Mouse (Mus musculus) spleen, adult 2 months (tissue): ENCODE measurements at regions not wholly inside any gene's neighbourhood (a gene's known extent, or its start where the extent isn't known, plus 50 kb on each side); places are given as distances from the start of the nearest gene placed in this dataset.

Source experiments
- DNase-seq, 2 experiments: peaks; one replicate each; pipeline versions ENCODE4 v3.0.0 to v3.0.0-alpha.2; 2012 to 2021; ENCODE audit warnings: low spot score in 2 of 2, low read depth in 1 of 2
- H3K27ac ChIP-seq: fragments of 200-500 bp; 2 replicates; pipeline ENCODE4 v1.5.1; 2012; ENCODE audit warnings: low read length, inconsistent platforms; ENCODE audit not compliant: insufficient read depth
- H3K27me3 ChIP-seq: fragments of 200-500 bp; 2 replicates; pipeline ENCODE4 v1.6.1; 2012; ENCODE audit warnings: mild to moderate bottlenecking, moderate library complexity, low read length, inconsistent platforms; ENCODE audit not compliant: control insufficient read depth, insufficient read depth
- H3K36me3 ChIP-seq: fragments of 200-500 bp; 2 replicates; pipeline ENCODE4 v1.6.1; 2012; ENCODE audit warnings: mild to moderate bottlenecking, low read length, inconsistent platforms; ENCODE audit not compliant: control insufficient read depth, insufficient read depth
- H3K4me1 ChIP-seq: fragments of 200-500 bp; 2 replicates; pipeline ENCODE4 v1.6.1; 2011; ENCODE audit warnings: inconsistent platforms; ENCODE audit not compliant: control insufficient read depth, insufficient read depth, insufficient read length
- H3K4me3 ChIP-seq: fragments of 200-500 bp; 2 replicates; pipeline ENCODE4 v1.5.1; 2011; ENCODE audit warnings: mild to moderate bottlenecking, inconsistent platforms; ENCODE audit not compliant: insufficient read depth, insufficient read length; ENCODE audit errors: extremely low read depth
- CTCF ChIP-seq: fragments of 200-500 bp; IDR thresholded peaks from 2 replicates; pipeline ENCODE4 v1.5.1; 2011; ENCODE audit warnings: mild to moderate bottlenecking, inconsistent platforms; ENCODE audit not compliant: insufficient read depth, insufficient read length, insufficient replicate concordance; ENCODE audit errors: extremely low read depth
- POLR2A ChIP-seq: fragments of 200-500 bp; IDR thresholded peaks from 2 replicates; pipeline ENCODE4 v1.6.1; 2011; ENCODE audit warnings: low read depth, low read length, inconsistent platforms
- WGBS: fragments of 180-500 bp; shearing (Covaris S2); methylation state at CpG from one replicate; pipeline ENCODE4 v1.1.7; 2018; 5-methylcytosine and 5-hydroxymethylcytosine counted together

GRCm38 (mm10) chr10:111897361-111897760, 75.1 kb upstream of the Krr1 start:
- no peak for TF ChIP-seq CTCF
- no peak for TF ChIP-seq POLR2A
- H3K4me3 ChIP-seq, result no peak overlapping the region
- no peak for DNase-seq
- no peaks in the 10 kb centered on the region for H3K27me3 ChIP-seq
- WGBS, result 42% methylated on average over 3 of the region's 3 CpGs
- H3K4me1 ChIP-seq, result no peaks in the 10 kb centered on the region
- no peak overlapping the region for H3K27ac ChIP-seq
- no peaks in the 10 kb centered on the region for H3K36me3 ChIP-seq

- Histone ChIP-seq H3K27ac (no peak overlapping the region), H3K4me1 (no peaks in the 10 kb centered on the region), H3K36me3 (no peaks in the 10 kb centered on the region), H3K4me3 (no peak overlapping the region), H3K27me3 (no peaks in the 10 kb centered on the region)
- DNase-seq, result no peak
- TF ChIP-seq POLR2A, result no peak
- TF ChIP-seq CTCF, result no peak
- 81% methylated on average over 17 of the region's 17 CpGs for WGBS
These were observed 71.4 kb upstream of the Krr1 start for GRCm38 (mm10) chr10:111900723-111901716.

- no peaks in the 10 kb centered on the region for H3K27me3 ChIP-seq
- no peak overlapping the region for H3K27ac ChIP-seq
- no peak for DNase-seq
- WGBS, result 94% methylated on average over 8 of the region's 8 CpGs
- TF ChIP-seq POLR2A (no peak), CTCF (no peak)
- H3K4me1 ChIP-seq, result no peaks in the 10 kb centered on the region
- no peak overlapping the region for H3K4me3 ChIP-seq
- H3K36me3 ChIP-seq, result no peaks in the 10 kb centered on the region
These were observed 68.5 kb upstream of the Krr1 start for GRCm38 (mm10) chr10:111903956-111904355.

- no peak for DNase-seq
- no peaks in the 10 kb centered on the region for H3K27me3 ChIP-seq
- 79% methylated on average over 5 of the region's 5 CpGs for WGBS
- no peaks in the 10 kb centered on the region for H3K36me3 ChIP-seq
- no peak overlapping the region for H3K27ac ChIP-seq
- H3K4me1 ChIP-seq, result no peaks in the 10 kb centered on the region
- TF ChIP-seq POLR2A (no peak), CTCF (no peak)
- H3K4me3 ChIP-seq, result no peak overlapping the region
These were observed 64.6 kb upstream of the Krr1 start for GRCm38 (mm10) chr10:111907836-111908235.

GRCm38 (mm10) chr10:111912561-111912960, 59.9 kb upstream of the Krr1 start:
- no peak overlapping the region for H3K27ac ChIP-seq
- H3K4me1 ChIP-seq, result no peaks in the 10 kb centered on the region
- WGBS, result 97% methylated on average over 6 of the region's 6 CpGs
- H3K27me3 ChIP-seq, result no peaks in the 10 kb centered on the region
- no peak for DNase-seq
- no peak overlapping the region for H3K4me3 ChIP-seq
- no peaks in the 10 kb centered on the region for H3K36me3 ChIP-seq
- TF ChIP-seq CTCF, result no peak
- no peak for TF ChIP-seq POLR2A

- DNase-seq, result no peak
- TF ChIP-seq CTCF, result no peak
- no peak for TF ChIP-seq POLR2A
- Histone ChIP-seq H3K36me3 (no peaks in the 10 kb centered on the region), H3K27me3 (no peaks in the 10 kb centered on the region), H3K4me1 (no peaks in the 10 kb centered on the region), H3K4me3 (no peak overlapping the region), H3K27ac (no peak overlapping the region)
- WGBS, result 92% methylated on average over 20 of the region's 20 CpGs
These were observed 59.2 kb upstream of the Krr1 start for GRCm38 (mm10) chr10:111913066-111913785.

- H3K27ac ChIP-seq, result no peak overlapping the region
- WGBS, result 88% methylated on average over 4 of the region's 4 CpGs
- no peak for TF ChIP-seq POLR2A
- TF ChIP-seq CTCF, result no peak
These were observed 58.2 kb upstream of the Krr1 start for GRCm38 (mm10) chr10:111914231-111914630.

More at GRCm38 (mm10) chr10:111914231-111914630, 58.2 kb upstream of the Krr1 start:
- Histone ChIP-seq H3K27me3 (no peaks in the 10 kb centered on the region), H3K4me3 (no peak overlapping the region), H3K36me3 (no peaks in the 10 kb centered on the region), H3K4me1 (no peaks in the 10 kb centered on the region)
- no peak for DNase-seq
